Mouse (Mus musculus) neural tube, embryonic 10.5 days (tissue): ENCODE results near the gene Mybpc2.
A peak's percentile ranks its signal among the peaks of the same experiment; 100 is the strongest.

Experiments
- DNase-seq: peaks from one replicate; pipeline ENCODE4 v3.0.0-alpha.2; 2017; ENCODE audit warnings: low spot score; ENCODE audit errors: extremely low spot score

Gene Mybpc2

DNA sequence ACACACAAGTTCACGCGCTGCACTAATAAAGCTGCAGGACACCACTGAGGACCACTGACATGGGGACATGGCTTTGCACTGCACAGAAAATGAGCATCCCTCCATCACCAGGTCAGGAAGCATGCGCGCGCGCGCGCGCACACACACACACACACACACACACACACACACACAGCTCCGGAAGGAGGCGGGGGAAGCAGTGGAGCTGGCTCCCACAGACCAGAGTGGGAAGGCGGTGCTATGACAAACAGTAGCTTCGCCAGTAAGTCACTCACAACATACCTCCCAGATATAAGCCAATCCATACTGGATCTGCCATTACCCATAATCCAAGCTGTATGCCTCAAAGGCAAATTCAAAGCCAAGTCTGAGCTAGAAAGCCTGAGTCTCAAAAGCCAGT lies 22.6 kb upstream of the Mybpc2 start:
- DNase-seq: no peak

DNA sequence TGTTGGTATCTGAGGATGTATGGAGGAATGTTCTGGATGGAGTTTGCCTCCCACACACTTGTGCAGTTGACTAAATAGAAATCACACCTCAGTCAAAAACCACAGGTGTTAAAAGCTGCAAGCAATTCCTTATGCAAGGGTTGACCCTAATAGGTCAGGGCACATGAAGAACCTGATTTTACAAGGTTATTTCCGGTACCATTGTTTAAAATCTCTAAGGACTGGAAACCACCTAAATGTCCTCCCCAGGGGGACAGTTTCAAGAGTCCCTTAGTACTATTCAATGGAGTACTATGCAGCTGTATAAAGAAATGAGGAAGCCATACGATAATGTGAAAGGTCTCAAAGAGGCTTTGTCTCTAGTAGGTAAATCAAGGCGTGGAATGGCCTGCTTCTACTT lies 21.8 kb upstream of the Mybpc2 start:
- no peak for DNase-seq

DNA sequence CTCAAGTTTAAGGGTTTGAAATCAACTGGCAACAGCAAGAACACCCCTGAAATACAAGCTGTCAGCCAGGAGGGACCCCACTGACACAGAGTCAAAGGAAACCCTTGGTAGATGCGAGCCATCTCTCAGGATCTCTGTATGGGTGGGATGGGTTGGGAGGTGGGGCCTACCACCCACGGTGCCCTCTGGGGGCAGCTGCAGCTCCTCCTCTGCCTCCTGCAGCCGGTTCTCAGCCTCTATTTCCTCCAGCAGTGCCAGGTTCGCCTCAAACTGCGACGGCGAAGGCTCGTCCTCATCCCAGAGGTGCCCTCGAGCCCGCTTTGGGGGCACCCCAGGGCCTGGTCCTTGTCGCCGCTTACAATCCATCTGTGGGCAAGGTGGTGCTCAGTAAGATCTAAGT lies 18.6 kb upstream of the Mybpc2 start:
- DNase-seq: no peak

DNA sequence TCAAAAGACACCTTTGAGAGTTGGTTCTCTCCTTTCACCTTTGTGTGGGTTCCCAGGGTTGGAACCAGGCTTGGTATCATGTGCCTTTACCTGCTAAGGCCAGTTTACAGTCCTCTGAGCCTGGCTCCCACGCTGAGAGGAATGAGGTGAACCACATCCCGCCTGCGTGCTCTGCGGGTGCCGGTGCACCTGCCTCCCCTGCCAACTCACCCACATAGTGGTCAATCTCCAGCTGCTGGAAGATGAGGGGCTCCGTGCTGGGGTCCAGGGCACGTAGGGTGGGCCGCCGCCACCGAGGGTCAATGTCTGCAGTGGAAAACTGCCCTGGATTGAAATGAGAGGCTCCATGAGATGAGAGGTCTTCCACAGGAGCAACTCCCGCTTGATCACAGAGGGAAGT lies 18.1 kb upstream of the Mybpc2 start:
- no peak for DNase-seq

DNA sequence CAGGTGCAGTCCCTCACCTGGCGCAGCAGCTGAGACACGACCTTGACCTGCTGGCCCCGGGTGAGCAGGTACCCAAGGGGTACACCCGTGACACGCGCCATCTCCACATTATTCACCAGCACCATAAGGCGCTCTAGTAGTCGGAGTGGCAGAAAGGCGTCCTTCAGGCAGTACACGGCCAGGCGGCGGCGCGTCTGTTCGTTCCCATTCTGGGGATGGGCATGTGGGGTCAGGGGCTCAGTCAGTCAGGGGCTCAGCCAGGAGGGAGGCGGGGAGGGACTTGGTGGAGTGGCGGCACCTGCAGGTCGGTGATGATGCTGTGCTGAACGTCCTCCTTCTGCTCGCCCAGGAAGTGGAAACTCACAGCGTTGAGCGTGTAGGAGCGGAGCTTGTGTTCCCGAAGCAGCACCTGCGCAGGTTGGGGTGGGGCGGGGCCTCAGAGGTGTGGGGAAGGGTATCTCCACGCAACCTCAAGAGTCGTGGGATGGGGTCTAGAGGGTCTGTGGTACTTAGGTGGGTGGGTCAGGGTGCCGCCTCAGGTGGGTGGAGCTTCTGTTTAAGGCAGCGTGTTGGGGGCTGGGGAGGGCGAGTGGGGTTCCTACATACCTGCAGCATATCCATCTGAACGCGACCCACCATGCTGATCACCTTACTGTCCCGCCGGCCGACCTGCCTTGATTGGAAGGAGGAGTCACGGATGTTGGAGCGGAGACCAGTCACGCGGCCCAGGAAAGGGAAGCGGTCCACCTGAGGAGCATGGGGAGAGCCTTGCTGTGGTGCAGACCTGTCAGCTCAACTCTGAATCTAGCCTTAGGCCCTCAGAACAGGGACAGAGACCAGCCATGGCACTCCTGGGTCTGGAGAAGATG lies 14.5 kb upstream of the Mybpc2 start:
- DNase-seq: no peak

DNA sequence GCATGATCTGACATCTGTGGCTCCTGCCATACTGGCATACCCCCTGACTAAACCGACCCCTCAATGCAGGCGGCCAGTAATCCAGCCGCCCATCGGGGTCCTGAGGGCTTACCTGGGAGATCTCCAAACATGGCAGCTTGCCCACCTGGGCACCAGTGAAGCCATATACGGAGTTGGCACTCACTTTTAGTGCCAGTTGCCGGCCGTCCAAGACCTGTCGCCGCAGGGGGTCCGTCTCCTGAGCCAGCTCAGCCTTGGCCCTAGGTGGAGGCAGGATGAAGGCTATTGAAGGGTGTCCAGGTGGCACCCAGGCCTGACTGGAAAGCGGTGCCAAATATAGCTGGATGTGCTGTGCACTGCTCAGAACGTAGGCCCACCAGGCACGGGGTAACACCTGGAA lies 13.0 kb upstream of the Mybpc2 start:
- no peak for DNase-seq

DNA sequence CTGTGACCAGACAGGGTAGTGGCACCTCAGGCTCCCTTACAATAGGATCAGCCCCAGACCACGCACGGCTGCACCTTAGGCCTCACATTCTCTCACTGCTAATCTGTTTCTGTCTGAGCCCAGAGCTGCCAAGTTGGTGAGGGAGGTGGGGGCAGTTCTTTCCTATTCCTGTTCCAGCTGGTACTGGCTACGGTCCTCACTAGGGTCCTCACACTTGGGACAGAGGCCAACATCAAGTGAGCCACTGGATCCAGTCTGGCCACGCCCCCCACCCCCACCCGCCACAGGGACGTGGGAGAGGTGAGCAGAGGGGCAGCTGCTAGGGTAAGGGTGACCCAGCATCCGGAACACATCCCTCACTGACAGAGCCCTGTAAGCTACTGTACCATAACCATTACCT lies 12.6 kb upstream of the Mybpc2 start:
- no peak for DNase-seq

DNA sequence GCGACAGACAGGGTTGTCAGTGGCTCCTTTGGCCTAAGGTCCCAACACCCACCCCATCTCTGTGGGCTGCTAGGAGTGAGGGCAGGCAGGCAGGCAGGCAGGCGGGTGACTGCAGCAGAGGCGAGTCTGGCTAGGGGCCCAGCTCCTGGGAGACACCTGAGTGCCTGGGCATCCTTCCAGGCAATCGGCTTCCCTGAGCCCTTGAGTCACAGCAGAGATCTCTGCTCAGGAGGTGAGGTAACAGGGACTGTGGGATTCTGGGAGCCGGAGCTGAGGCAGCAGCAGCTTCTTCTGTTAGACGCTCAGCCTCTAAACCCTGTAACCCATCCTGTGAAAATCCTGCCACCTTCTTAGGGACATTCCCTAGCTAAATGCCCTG lies 12.1 kb upstream of the Mybpc2 start:
- no peak for DNase-seq

DNA sequence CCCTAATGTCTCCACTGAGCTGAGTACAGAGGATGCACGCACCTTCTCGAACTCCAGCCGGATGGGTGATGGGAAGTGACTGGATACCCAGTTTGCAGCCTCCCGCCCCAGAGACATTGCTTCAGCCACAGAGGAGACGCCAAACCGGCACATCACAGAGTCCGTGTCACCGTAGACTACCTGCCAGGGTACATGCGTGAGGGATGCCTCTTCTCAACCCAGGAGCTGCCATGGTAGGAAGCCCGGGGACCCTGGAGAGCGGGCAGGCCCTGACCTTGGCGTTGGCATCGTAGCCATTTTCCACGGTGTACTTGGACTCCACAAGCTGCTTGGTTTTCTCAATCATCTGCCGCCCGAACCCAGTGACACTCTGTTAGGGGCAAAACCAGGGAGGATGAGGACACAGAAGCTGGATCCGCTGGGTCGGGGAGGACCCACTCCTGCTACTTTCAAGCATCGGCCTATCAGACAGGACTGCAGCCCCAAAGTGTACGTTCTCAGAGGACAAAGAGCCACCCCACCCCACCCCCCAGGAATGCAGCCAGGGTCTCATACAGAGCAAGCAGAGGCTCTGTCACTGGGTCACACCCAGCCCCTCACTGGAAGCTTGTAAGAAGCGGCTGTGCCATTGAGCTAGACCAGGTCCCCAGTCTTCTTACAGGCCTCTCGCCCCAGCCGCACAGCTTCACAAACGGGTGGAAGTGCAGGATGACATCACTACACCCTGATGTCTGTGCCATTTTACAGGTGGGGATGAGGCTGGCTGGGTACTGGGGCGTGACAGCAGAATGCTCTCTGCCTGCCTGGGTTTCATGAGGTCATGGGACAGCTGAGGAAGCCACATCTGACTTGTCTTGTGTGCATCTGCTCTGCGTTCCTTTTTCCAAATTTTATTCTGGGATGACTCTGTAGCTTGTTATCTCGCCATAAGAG lies 11.5 kb upstream of the Mybpc2 start:
- DNase-seq: no peak

DNA sequence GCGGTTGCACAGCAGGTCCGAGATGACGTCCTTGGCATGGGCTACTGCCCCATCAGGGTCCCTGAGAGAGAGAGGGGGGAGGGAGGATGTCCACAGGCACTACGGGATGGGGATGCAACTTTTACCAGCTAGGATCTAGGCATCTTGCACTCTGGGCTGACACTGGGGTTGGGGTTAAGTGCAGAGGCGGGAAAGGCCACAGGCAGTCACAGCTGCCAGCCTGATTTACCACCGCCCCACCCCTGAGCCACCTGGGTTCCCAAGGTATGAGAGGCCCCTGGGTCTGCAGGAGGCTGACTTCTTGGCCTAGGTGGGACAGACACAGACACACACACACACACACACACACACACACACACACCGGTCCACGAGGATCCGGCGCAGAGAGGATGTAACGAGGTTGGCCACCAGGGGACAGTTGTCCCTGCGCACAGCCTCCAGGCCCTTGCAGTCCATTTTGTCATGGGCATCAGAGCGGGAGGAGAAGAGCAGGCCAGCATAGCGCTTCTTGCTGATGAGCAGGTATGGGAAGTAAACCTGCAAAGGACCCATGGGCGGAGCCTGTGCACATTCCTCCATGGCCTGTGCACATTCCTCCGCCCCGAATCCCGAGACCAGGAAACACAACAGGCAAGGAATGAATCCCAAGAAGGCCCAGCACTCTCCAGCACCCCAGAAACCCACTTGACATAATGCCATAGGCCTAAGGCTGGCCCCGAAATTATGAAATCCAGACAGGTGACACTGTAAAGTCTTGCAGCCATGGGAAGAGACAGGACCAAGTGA lies 10.4 kb upstream of the Mybpc2 start:
- no peak for DNase-seq

DNA sequence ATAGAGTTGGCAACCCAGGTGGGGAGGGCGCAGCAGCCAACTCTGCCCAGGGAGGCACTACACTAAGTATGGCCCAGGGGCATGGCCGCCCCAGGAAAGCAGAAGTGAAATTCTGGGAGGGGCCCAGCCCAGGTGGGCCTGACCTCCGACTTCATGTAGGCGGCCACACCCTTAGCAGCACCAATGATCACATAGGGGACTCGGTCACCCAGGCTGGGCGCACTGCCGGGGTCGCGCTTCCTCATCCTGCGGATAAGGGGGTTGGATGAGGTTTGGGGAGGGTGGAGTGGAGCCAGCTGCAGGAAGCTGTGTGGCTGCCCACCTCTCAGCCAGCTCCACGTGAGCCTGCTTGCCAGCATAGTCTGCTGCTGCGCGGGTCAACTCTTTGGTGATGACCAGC lies 9.8 kb upstream of the Mybpc2 start:
- DNase-seq: no peak

DNA sequence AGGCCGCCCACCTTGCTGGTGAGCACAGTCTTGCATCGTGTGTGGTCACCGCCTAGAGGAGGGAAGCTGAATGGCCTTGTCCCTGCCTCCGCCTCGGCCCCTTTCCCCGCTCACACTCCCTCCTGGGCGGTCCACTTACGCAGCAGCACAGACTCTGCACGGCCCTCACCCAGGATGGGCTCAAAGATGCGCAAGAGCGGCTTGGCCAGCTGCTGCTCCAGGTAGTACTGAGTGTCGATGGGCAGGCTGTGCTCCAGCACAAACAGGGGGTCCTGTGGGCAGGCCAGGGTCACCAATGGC lies 9.2 kb upstream of the Mybpc2 start:
- no peak for DNase-seq

DNA sequence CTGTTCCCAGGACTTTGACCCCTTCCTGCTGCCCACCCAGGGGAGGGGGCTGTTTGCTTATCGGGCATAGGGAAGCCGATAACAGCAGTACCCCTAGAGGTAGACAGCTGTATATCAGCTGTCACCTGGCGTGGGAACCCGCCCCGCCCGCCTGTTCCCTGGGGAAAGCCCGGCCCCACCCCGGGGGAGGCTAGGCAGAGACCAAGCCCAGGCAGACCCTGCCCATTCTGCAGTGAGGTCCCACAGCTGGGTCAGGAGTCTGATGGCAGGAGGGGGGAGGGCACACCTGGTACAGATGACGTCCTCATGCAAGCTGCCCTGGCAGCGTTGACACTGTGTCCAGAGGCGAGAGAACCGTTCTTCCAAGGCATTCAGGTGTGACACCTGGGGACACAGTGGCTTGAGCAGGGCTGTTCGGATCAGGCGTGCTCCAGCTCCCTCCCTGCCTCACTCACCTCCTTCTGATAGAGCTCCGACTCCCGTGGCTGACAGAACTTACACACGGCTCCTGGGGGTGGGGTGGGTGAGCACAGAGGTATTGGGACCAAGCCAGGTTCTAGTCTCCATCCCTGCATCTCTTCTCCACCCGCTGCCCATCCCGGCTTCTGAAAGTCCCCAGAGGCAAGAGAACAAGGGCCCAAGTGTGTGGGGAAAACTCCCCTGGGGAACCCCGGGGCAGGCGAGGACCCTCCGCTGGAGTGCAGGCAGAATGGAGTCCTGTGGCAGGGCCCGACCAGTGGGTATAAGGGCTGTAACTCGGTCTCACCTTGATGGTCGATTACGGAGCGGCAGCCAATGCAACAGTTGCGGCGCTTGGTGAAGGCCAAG lies 8.7 kb upstream of the Mybpc2 start:
- DNase-seq: no peak

DNA sequence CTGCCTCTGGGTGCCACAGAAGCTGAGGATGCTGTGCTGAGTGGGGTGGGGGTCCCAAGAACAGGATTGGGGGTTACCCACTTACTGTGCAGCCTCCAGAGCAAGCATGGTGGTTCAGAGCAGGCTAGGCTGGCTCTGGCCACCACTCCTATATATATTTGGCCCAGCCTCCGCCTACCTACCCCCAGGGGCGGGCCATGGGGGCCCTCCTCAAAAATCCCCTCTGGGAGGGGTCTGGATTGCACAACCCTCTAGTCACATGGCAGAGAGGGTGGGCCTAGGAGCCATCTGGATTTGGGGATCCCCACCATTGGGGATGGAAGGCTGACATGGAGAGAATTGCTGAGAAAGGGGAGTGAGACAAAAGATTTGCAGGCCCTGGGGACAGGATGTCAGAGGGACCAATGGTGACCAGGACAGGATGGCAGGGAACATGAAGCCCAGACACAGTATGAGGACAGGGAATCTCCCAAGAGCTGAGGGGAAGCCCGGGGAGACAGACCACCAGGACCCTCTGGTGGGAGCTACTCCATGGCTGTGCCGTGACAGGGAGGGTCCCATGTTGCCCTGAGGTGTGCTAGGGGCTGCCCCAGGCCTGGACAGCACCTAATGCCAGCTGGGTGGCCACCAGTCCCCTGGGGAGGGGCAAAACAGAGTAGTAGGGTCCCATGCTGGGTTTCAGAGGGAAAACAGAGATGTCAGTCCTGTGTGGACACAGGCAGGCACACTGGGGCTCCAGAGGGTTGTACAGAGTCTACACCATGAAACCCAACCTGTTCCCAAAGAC lies 7.7 kb upstream of the Mybpc2 start, which contains the start of gene Spib:
Gene Spib, minus strand, starts transcription at position 126 of the 787 bp plus-strand sequence.
- DNase-seq: no peak

DNA sequence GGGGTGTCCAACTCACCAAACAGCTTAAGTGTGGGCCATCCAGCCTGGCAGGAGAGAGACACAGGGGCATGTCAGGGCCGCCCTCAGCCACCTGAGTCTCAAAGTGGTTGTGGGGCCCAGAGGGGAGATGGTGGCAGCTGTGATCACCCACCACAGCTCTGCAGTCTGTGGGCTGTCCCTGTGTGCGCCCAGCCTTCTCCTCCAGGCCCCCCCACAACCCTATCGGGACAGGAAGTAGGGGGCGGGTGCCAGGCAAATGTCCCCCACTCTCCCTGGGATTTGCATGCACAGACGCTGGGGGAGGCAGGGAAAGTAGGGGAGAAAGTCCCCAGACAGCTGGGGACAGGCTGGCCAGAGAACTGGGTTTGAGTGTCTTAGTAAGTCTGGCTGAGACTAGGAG lies 6.8 kb upstream of the Mybpc2 start:
- DNase-seq: no peak

DNA sequence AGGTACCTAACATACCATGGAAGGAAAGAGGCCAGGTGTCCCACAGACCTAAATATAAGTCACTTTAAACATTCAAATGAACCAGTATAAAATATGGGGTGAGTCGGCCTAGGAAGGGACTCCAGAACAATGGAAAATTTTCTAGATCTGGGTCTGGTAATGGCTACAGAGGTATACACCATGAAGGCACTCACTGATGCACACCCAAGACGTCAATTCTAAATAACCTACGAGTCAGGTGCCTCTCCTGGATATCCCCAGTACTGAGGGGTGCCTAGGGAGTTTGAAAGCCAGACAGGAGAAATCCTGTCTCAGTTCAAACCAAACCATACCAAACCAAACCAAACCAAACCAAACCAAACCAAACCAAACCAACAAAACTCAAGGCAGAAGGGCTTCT lies 6.1 kb upstream of the Mybpc2 start:
- no peak for DNase-seq

DNA sequence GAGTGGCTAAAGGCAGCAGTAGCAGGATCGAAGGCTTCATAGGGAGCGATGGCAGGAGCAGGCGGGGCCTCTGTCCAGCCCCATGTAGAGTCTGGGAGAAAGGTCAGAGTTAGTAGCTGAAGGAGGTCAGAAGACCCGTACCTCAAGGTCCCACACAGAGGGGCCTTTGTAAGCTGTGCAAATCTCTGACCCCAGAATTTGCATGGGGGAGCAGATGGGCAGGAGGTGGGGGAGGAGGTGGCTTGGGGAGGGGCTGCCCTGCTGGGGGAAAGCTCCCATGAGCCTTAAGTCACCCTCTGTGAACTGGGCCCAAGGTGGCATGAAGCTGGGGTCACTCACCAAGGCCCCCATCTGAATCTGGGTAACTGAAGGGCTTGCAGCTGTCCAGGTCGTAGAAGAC lies 5.1 kb upstream of the Mybpc2 start:
- no peak for DNase-seq

DNA sequence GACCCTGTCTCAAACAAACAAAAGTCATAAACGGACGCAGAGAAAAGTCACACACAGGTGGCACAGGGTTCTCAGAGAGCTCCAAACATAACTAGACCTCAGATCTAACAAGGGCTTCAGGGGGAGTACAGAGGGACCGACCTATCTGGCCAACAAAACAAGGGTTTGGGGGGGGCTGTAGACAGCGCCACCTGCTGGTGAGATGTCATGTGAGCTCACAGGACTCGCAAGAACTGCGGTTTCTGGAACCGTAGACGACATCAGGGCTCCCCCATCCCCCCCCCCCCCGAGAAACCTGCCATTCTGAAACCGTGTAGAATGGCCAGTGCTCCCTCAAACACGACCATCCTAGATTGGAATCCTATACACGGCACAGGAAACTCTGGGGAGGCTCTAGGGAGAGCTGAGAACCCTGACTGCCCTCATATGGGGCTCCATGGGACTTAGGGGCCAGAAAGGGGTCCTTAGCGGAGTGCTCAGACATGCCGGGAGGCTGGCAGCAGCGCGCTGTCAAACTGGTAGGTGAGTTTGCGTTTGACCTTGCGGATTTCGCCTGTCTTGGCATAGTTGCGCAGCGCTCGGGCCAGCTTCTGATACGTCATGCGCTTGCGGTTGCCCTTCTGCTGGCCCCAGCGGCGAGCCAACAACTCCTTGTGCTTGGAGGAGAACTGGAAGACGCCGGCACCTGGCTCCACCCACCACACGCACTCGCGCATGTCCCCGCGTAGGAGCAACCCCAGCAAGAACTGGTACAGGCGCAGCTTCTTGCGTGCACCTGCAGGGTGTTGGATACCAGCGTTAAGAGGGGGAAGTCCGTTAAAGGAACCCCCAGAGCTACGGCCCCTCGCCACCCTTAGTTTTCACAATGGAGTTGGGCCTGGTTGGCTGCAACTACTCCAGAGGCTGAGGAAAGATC lies 3.3 kb upstream of the Mybpc2 start:
- peak; percentile 72 for DNase-seq
